Mouse (Mus musculus) CD8-positive naive resting alpha-beta T cell, adult 2 months (primary cell): ENCODE measurements at regions not wholly inside any gene's neighbourhood (a gene's known extent, or its start where the extent isn't known, plus 50 kb on each side); places are given as distances from the start of the nearest gene placed in this dataset.

Experiments
- DNase-seq, 2 experiments: peaks; one replicate each; pipeline ENCODE4 v3.0.0; 2022; ENCODE audit warnings: low read depth in 2 of 2, low spot score in 2 of 2

DNA sequence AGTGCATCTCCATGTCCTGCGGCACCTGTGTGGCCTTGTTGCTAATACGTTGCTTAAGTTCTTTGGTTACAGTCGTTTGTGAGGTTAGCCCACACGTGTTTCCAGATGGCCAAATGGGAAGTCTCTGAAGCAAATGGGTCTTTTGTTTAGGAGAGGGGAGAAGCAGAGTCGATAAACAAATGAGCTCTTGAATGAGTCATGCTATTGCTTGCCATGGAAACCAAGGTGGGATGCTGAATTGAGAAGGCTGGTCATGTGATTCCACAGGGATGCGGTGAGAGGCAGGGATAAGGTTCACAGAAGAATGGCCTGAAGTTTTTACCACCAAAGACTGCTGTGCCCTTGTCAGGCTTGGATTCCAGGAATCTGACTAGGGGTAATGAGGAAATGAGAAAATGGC is 214.8 kb upstream of the Elac2 start:
- DNase-seq: no peak

DNA sequence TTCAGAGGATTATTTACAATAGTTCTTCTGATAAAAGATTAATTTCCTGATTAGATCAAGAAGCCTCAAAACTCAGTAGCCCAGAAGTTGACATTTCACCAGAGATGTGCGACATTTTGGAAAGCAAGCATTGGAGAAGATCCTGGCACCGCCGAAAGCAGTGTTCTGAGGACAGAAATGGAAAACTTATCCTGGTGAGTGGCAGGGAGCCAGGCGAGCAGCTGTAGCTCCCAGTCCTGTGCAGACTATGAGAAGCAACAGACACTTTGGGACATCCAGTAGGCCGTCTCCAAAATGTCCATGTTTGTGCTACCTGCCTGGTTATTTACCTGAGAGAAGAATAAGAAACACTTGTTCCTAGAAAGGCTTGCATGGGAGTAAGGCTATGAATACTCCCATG is 202.1 kb upstream of the Elac2 start:
- no peak for DNase-seq

- DNase-seq: no peak
Observed at GRCm38 (mm10) chr11:64800246-64801121, 178.4 kb upstream of the Elac2 start.

- peak; percentile 15 to 35 for DNase-seq
Observed at GRCm38 (mm10) chr11:64801351-64801750, 177.5 kb upstream of the Elac2 start.

DNA sequence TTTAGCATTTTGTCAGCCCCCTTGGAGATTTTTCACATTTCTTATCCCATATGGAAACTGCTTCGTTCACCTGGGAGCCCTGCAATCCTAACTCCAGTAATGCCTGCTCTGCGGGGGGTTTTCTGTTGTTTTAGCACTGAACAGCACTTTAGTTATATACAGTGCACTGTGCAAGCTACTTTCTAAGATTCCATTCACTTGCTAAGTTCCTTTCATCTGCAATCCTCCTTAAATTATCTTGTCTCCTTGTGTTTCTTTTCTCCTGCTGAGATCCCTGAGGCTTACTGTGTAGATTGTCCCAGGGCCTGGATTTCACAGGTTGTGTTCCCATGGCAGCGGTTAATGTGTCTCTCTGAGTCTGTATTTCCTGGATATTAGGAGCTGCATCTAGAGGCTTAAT is 173.3 kb upstream of the Elac2 start:
- no peak for DNase-seq

DNA sequence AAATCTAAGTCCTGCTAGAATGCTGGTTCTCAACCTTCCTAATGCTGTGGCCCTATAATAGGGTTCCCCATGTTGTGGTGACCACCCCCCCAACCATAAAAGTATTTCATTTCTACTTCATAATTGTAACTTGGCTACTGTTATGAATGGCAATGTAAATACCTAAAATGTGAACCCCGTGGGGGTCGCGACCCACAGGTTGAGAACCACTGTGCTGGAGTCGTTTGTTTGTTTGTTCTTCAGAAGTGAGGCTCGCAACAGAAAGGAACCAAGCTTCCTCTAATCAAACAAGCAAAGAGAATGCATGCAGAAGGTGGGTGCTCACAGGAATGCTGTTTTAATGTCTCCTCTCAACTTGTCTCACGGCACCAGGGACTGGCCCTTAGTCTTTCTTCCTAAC is 166.4 kb upstream of the Elac2 start:
- no peak for DNase-seq

DNA sequence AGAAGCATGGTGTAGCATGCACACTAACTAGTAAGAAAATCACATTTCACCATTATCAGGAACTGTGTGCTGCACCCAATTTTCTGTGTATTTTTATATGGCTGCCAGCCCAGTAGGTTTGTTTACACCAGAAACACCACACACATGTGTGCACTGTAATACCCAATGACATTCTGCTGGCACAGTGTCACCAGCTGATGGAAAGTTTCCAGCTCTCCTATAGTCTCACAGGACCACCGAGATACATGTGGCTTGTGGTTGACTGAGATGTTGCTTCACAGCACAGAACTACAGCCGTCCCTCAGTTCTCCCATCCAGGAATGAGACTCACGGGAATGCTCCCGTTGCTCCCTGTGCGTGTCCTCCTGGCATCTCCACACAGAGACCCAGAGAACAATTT is 149.4 kb upstream of the Elac2 start:
- no peak for DNase-seq

DNA sequence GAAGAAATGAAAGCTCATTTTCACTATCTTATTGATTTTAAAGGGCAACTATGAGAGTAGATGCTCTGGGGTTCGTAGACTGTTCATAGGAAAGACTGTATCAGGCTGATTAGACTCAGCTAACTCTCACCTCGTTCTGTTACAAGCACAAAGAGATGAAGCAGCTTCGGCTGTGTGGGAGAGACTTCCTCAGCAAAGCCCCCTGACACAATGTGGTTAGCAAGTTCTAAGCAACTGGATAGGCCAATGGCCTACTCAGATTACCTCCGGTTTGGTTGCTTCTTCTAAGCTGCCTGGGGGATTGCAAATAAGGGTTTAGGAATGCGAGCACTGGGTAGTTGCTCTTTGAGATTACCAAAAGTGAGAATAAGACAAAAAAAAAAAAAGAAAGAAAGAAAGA is 146.4 kb upstream of the Elac2 start:
- DNase-seq: no peak

DNA sequence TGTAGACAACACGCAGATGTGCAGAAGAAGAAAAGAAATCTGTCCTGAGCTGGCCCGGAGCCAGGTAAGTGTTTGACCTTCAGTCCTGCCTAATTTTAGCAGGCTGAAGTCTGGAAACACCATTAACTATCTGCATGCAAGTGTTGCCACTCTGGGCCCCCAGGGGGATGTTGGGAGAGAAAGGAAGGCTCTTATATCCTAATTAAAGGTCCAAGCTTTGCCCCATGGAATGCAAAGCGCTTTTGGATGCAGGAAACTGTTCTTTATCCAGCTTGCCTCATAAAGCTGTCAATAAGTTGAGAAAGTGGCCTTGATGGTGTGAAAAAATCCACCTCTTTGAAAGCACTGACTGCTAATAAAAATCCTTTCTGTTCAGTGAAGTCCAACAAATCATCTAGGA is 145.1 kb upstream of the Elac2 start:
- DNase-seq: no peak

DNA sequence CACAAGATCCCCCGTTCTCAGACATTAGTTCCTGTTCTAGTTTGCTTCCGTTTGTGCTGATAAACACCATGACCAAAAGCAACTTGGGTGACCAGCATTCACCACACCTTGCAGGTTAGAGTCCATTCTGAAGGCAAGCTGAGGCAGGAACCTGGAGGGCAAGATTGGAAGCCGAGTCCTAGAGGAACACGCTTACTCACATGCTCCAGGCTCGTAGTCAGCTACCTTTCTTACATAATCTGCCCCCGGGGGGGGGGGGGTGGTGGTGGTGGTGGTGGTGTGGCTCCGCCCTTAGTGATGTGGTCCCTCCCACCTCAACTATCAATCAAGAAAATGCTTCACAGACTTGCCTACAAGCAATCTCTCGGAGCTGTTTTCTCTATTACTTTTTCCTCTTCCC is 142.1 kb upstream of the Elac2 start:
- DNase-seq: no peak

DNA sequence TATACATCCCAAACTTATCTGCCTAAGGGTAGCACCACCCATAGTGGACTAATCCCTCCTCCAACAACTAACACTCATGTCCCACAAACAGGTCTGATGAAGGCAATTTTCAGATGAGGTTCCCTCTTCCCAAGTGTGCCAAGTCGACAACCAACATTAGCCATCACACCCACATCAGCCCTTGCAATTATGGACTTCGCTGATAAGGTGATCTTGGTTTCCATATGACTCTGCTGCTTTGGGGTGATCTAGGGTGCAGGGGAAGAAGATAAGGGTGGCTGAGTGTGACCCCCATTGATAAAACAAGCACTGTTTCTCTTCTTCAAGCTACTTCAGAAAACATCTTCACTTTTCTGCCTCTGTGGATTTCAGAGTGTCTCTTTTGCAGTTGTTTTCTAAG is 137.7 kb upstream of the Elac2 start:
- no peak for DNase-seq

- no peak for DNase-seq
Observed at GRCm38 (mm10) chr11:64842775-64843530, 135.9 kb upstream of the Elac2 start.

- DNase-seq: no peak
Observed at GRCm38 (mm10) chr11:64846577-64847147, 132.2 kb upstream of the Elac2 start.

DNA sequence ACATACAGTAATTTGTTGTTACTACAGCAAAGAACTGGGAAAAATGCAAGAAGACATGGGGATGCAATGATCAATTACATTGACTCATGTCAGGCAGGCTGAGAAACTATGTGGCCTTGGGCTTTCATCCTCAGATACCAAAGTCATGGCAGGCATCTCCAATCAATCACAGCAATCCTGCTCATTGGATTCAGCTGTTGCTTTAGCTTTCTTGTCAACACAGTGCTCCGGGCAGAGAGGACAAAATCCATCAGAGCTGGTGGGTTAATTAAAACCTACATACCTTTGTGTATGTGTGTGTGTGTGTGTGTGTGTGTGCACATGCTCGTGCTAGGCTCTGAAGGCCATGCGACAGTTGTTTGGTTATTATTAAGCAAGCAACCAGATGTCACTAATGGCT is 119.2 kb upstream of the Elac2 start:
- DNase-seq: no peak

- DNase-seq: no peak
Observed at GRCm38 (mm10) chr11:64880674-64881073, 98.2 kb upstream of the Elac2 start.

- DNase-seq: no peak
Observed at GRCm38 (mm10) chr11:64884518-64884917, 94.3 kb upstream of the Elac2 start.

GRCm38 (mm10) chr11:64889335-64890020 is 89.4 kb upstream of the Elac2 start:
- DNase-seq: no peak

- DNase-seq: peak; percentile 3 to 31
Observed at GRCm38 (mm10) chr11:64890776-64891175, 88.1 kb upstream of the Elac2 start.

- no peak for DNase-seq
Observed at GRCm38 (mm10) chr11:64895804-64896466, 82.9 kb upstream of the Elac2 start.

GRCm38 (mm10) chr11:64898758-64899586 is 79.9 kb upstream of the Elac2 start:
- peak; percentile 41 to 56 for DNase-seq
